Mouse (Mus musculus): ENCODE data around the gene Ccdc138. TPM values are rescaled to one million over a fixed set of nuclear protein-coding genes. Genes with fewer than 3 reads are reported as not detected.

Ccdc138 gene
- total RNA-seq (2023) = 1 to 10 TPM; 3.8 to 4.3 TPM

GRCm38 (mm10) chr10:58497320-58498284 lies at the start of gene Ccdc138:
Gene Ccdc138, plus strand, starts transcription at chr10:58497948.

Other genes starting within 250 kb of the Ccdc138 start
- gene Gcc2, start 242.5 kb upstream of the Ccdc138 start, total RNA-seq (2023) = 10 to 100 TPM; 34.2 to 37.2 TPM
- gene Lims1, start 174.5 kb upstream of the Ccdc138 start, total RNA-seq (2023) = 10 to 100 TPM; 53.7 to 60.0 TPM
- 100 to 1,000 TPM; 144 to 166 TPM for gene Ranbp2, start 51.0 kb upstream of the Ccdc138 start, total RNA-seq (2023)
- gene Edar, start 177.7 kb downstream of the Ccdc138 start, total RNA-seq (2023) = not detected
- not detected for gene Gm17542, start 220.3 kb downstream of the Ccdc138 start, total RNA-seq (2023)

All from T-cell, adult 66 days (primary cell).